Mouse (Mus musculus): Measurements from ENCODE around the gene Ankra2.
A peak's percentile ranks its signal among the peaks of the same experiment; 100 is the strongest.

The Ankra2 gene

GRCm38 (mm10) chr13:98262636-98263457 is at the start of gene Ankra2, which contains the start of gene Utp15:
Gene Ankra2 (plus strand): TSS chr13:98263074.
Gene Utp15 (minus strand): TSS chr13:98263041.
- DNase-seq (ENCODE audit: low read depth), result peak; percentile 98

- DNase-seq (ENCODE audit: low read depth), result peak; percentile 48
Measured at GRCm38 (mm10) chr13:98222848-98223247, 40.0 kb upstream of the Ankra2 start.

GRCm38 (mm10) chr13:98226225-98226624 is 36.6 kb upstream of the Ankra2 start:
- no peak for DNase-seq (ENCODE audit: low read depth)

- DNase-seq (ENCODE audit: low read depth), result no peak
Measured at GRCm38 (mm10) chr13:98230511-98230910, 32.4 kb upstream of the Ankra2 start.

- DNase-seq (ENCODE audit: low read depth), result no peak
Measured at GRCm38 (mm10) chr13:98235451-98235850, 27.4 kb upstream of the Ankra2 start.

GRCm38 (mm10) chr13:98239978-98240641 is 22.8 kb upstream of the Ankra2 start:
- DNase-seq (ENCODE audit: low read depth), result peak; percentile 75

GRCm38 (mm10) chr13:98241531-98242282 is 21.2 kb upstream of the Ankra2 start:
- no peak for DNase-seq (ENCODE audit: low read depth)

- DNase-seq (ENCODE audit: low read depth), result no peak
Measured at GRCm38 (mm10) chr13:98244571-98245350, 18.1 kb upstream of the Ankra2 start.

- no peak for DNase-seq (ENCODE audit: low read depth)
Measured at GRCm38 (mm10) chr13:98245386-98245785, 17.5 kb upstream of the Ankra2 start.

GRCm38 (mm10) chr13:98249594-98249993 is 13.3 kb upstream of the Ankra2 start:
- DNase-seq (ENCODE audit: low read depth), result no peak

GRCm38 (mm10) chr13:98254921-98255320 is 8.0 kb upstream of the Ankra2 start:
- DNase-seq (ENCODE audit: low read depth), result no peak

- DNase-seq (ENCODE audit: low read depth), result peak; percentile 73
Measured at GRCm38 (mm10) chr13:98263458-98263987, 649 bp downstream of the Ankra2 start.

GRCm38 (mm10) chr13:98264111-98264510 is 1.2 kb downstream of the Ankra2 start:
- DNase-seq (ENCODE audit: low read depth), result peak; percentile 36

- no peak for DNase-seq (ENCODE audit: low read depth)
Measured at GRCm38 (mm10) chr13:98274023-98274422, 11.1 kb downstream of the Ankra2 start.

- DNase-seq (ENCODE audit: low read depth), result peak; percentile 97
Measured at GRCm38 (mm10) chr13:98275646-98276045, 12.8 kb downstream of the Ankra2 start.

GRCm38 (mm10) chr13:98276253-98276652 is 13.4 kb downstream of the Ankra2 start:
- DNase-seq (ENCODE audit: low read depth), result no peak

- peak; percentile 29 for DNase-seq (ENCODE audit: low read depth)
Measured at GRCm38 (mm10) chr13:98277501-98277900, 14.6 kb downstream of the Ankra2 start.

GRCm38 (mm10) chr13:98279686-98280085 is 16.8 kb downstream of the Ankra2 start, which contains the start of gene Gm21976:
Gene Gm21976 (plus strand): TSS chr13:98279887.
- no peak for DNase-seq (ENCODE audit: low read depth)

- DNase-seq (ENCODE audit: low read depth), result peak; percentile 80
Measured at GRCm38 (mm10) chr13:98280990-98281650, 18.2 kb downstream of the Ankra2 start.

- peak; percentile 37 for DNase-seq (ENCODE audit: low read depth)
Measured at GRCm38 (mm10) chr13:98290719-98291118, 27.8 kb downstream of the Ankra2 start.

GRCm38 (mm10) chr13:98291712-98292111 is 28.8 kb downstream of the Ankra2 start:
- DNase-seq (ENCODE audit: low read depth), result no peak

All from 416B (cell line).